Comparison of ENCODE assay signal across 22 mouse cellular contexts in genomic region chr11:102279595-102279994, GRCm38 (mm10). TPM values are rescaled to one million over a fixed set of nuclear protein-coding genes. Genes with fewer than 3 reads are reported as not detected.
A peak's percentile ranks its signal among the peaks of the same experiment; 100 is the strongest.
DNase-seq lines count a peak whose midpoint lies in the region; TF ChIP-seq lines count a peak whose summit lies in the region.
"Had no signal": no experiment of that assay in that cellular context is flagged by ENCODE, and none has a peak within 500 bp of the region (broad histone marks: within the 10 kb centered on the region; RNA-seq: fewer than 3 reads in every experiment).

No protein-coding gene starts in this region.

- H3K27ac ChIP-seq in gastrocnemius, adult 2 months: peak overlapping the region; percentile 89
- H3K27ac ChIP-seq: embryonic facial prominence, embryonic 13.5 days; embryonic facial prominence, embryonic 15.5 days; forebrain, embryonic 10.5 days; forebrain, embryonic 12.5 days had no signal

- TF ChIP-seq CTCF in gastrocnemius, adult 2 months (IDR thresholded peaks at IDR 0.05): no peak

- DNase-seq in gastrocnemius, adult 2 months: peak; percentile 83
- DNase-seq in gastrocnemius, postnatal 4 days (ENCODE audit: low spot score in 2 of 2): no peak
- DNase-seq in adipocyte (ENCODE audit: low spot score): peak; percentile 38
- DNase-seq in gastrocnemius, postnatal 14 days: peak; percentile 51
- peak; percentile 85 for DNase-seq in skeletal muscle tissue, adult 2 months (ENCODE audit: low read depth, low spot score)
- DNase-seq in urinary bladder, postnatal 36 days (ENCODE audit: low spot score in 2 of 2): no peak
- DNase-seq in MN1 (ENCODE audit: low spot score): no peak
- DNase-seq: adrenal gland, adult 2 months; adrenal gland, postnatal 10 days; adrenal gland, postnatal 25 days; cerebellum, adult 11 months; cerebellum, adult 18-20 months; cerebellum, adult 8-10 months; cerebellum, adult 9-11 months; cerebellum, postnatal 14 days; cerebellum, postnatal 36 days; embryo, embryonic 11 days had no signal

- H3K4me3 ChIP-seq in gastrocnemius, adult 2 months: peak overlapping the region; percentile 24; the same call in 1 of the 2 replicates
- H3K4me3 ChIP-seq: embryonic facial prominence, embryonic 13.5 days; embryonic facial prominence, embryonic 15.5 days; erythroblast, embryonic 14.5 days; forebrain, embryonic 10.5 days; forebrain, embryonic 12.5 days had no signal

- intact Hi-C loops in gastrocnemius, adult 2 months (cut with DNase I): no loop called here
- intact Hi-C loops in gastrocnemius, postnatal 14 days (cut with DNase I; ENCODE audit: low total_unique reads): no loop called here

RNA-seq across cellular contexts. Expression of gene Tmub2, which starts 5.1 kb away (rescaled TPM):
- 10 to 100 TPM; 13.9 to 15.7 TPM for total RNA-seq in gastrocnemius, adult 2 months (2021)
- 10 to 100 TPM; 25.9 to 26.3 TPM for total RNA-seq in gastrocnemius, postnatal 4 days (2021)
- 10 to 100 TPM; 14.8 to 14.9 TPM for total RNA-seq in gastrocnemius, postnatal 14 days (2021)

RNA-seq across cellular contexts. Expression of gene Asb16, which starts 11.1 kb away (rescaled TPM):
- total RNA-seq in gastrocnemius, adult 2 months (2021): 10 to 100 TPM; 78.2 to 80.4 TPM
- 10 to 100 TPM; 25.7 to 31.1 TPM for total RNA-seq in gastrocnemius, postnatal 4 days (2021)
- 10 to 100 TPM; 58.9 to 61.2 TPM for total RNA-seq in gastrocnemius, postnatal 14 days (2021)

RNA-seq across cellular contexts. Expression of gene Atxn7l3, which starts 16.8 kb away (rescaled TPM):
- 10 to 100 TPM; 12.0 to 12.6 TPM for total RNA-seq in gastrocnemius, adult 2 months (2021)
- 10 to 100 TPM; 40.3 to 40.9 TPM for total RNA-seq in gastrocnemius, postnatal 4 days (2021)
- total RNA-seq in gastrocnemius, postnatal 14 days (2021): 10 to 100 TPM; 15.9 to 17.5 TPM

RNA-seq across cellular contexts. Expression of gene BC030867, which starts 30.9 kb away (rescaled TPM):
- total RNA-seq in gastrocnemius, adult 2 months (2021): not detected
- total RNA-seq in gastrocnemius, postnatal 4 days (2021): 1 to 10 TPM; 2.3 to 2.6 TPM
- under 1 TPM; 0.11 to 0.47 TPM for total RNA-seq in gastrocnemius, postnatal 14 days (2021)

RNA-seq across cellular contexts. Expression of gene Ubtf, which starts 39.9 kb away (rescaled TPM):
- total RNA-seq in gastrocnemius, adult 2 months (2021): 10 to 100 TPM; 37.8 to 40.4 TPM
- total RNA-seq in gastrocnemius, postnatal 4 days (2021): 10 to 100 TPM; 85.8 to 98.3 TPM
- total RNA-seq in gastrocnemius, postnatal 14 days (2021): 10 to 100 TPM; 38.2 to 45.5 TPM

Comparison
In these comparisons a context has a peak if more than half of its experiments do, and no peak if none do; other contexts are left out.
1. DNase-seq: peak in gastrocnemius, adult 2 months (single experiment), adipocyte (single experiment), gastrocnemius, postnatal 14 days (single experiment) and skeletal muscle tissue, adult 2 months (single experiment); none in gastrocnemius, postnatal 4 days (0 of 2), urinary bladder, postnatal 36 days (0 of 2) and MN1 (single experiment).